Comparison of ENCODE assay signal across 15 mouse cellular contexts in the genomic region with DNA sequence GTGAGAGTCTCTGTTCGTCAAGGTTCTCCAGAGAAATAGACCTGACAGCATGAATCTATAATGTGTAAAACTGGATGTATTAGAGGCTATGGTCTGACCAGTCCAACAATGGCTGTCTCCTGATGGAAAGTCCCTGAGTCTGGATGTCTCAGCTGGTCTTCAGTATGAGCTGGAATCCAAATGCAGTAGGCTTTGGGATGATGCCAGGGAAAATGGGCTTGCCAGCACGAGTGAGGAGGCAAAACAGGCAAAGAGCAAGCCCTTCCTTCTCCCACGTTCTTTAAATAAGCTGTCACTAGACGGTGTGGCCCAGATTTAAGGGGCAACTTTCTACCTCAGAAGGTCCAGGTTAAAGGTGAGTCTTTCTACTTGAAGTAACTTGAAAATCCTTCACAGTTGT.
DNase-seq lines count a peak whose midpoint lies in the region; TF ChIP-seq lines count a peak whose summit lies in the region.
"Had no signal": no experiment of that assay in that cellular context is flagged by ENCODE, and none has a peak within 500 bp of the region (broad histone marks: within the 10 kb centered on the region; RNA-seq: fewer than 3 reads in every experiment).

No protein-coding gene starts in this region.

- intact Hi-C loops in heart, postnatal 10 days (cut with DNase I) = no loop called here
- intact Hi-C loops in gastrocnemius, adult 2 months (cut with DNase I) = no loop called here

- H3K27me3 ChIP-seq in heart, embryonic 10.5 days (ENCODE audit: insufficient read depth, poor library complexity, severe bottlenecking) = no peaks in the 10 kb centered on the region
- H3K27me3 ChIP-seq: lung, embryonic 15.5 days; neural tube, embryonic 12.5 days had no signal

- H3K4me3 ChIP-seq in heart, embryonic 10.5 days = no peak overlapping the region
- H3K4me3 ChIP-seq in gastrocnemius, adult 2 months = no peak overlapping the region
- H3K4me3 ChIP-seq: forebrain, embryonic 13.5 days; hindbrain, embryonic 10.5 days; lung, embryonic 15.5 days; neural tube, embryonic 12.5 days had no signal

- TF ChIP-seq CTCF in gastrocnemius, adult 2 months (IDR thresholded peaks at IDR 0.05) = no peak

- no peak overlapping the region for H3K27ac ChIP-seq in heart, embryonic 10.5 days
- H3K27ac ChIP-seq in gastrocnemius, adult 2 months = no peak overlapping the region
- H3K27ac ChIP-seq: forebrain, embryonic 13.5 days; hindbrain, embryonic 10.5 days; lung, embryonic 15.5 days; neural tube, embryonic 12.5 days; stomach, postnatal 0 days had no signal

- H3K36me3 ChIP-seq in heart, embryonic 10.5 days = 0 out of 2 replicates have a peak, but pooled peaks cover 3% of the 10 kb centered on the region
- H3K36me3 ChIP-seq: lung, embryonic 15.5 days had no signal

- peak; percentile 20 to 25 for DNase-seq in heart, postnatal 10 days
- no peak for DNase-seq in heart, embryonic 10.5 days (ENCODE audit: low spot score)
- DNase-seq in layer of hippocampus, postnatal 10 days (ENCODE audit: low spot score in 2 of 2) = peak; percentile 27 to 46
- DNase-seq in layer of hippocampus, postnatal 36 days = no peak
- peak; percentile 28 for DNase-seq in NIH3T3 (ENCODE audit: low read depth)
- DNase-seq in cerebellum, adult 9-10 months = peak; percentile 14
- DNase-seq in B cell, adult 2 months = no peak
- no peak for DNase-seq in gastrocnemius, adult 2 months
- DNase-seq: right cerebral cortex, postnatal 25 days; thymus, postnatal 25 days had no signal

- no peaks in the 10 kb centered on the region for H3K9me3 ChIP-seq in heart, embryonic 10.5 days
- H3K9me3 ChIP-seq: forebrain, embryonic 13.5 days; hindbrain, embryonic 10.5 days; lung, embryonic 15.5 days; neural tube, embryonic 12.5 days had no signal

- no peaks in the 10 kb centered on the region for H3K4me1 ChIP-seq in heart, embryonic 10.5 days
- H3K4me1 ChIP-seq: hindbrain, embryonic 10.5 days; neural tube, embryonic 12.5 days had no signal

- 79% methylated on average over 4 of the region's 4 CpGs for WGBS in heart, embryonic 10.5 days

Comparison
In these comparisons a context has a peak if more than half of its experiments do, and no peak if none do; other contexts are left out.
1. DNase-seq: peak in heart, postnatal 10 days (2 of 2), layer of hippocampus, postnatal 10 days (2 of 2), NIH3T3 (single experiment) and cerebellum, adult 9-10 months (single experiment); none in heart, embryonic 10.5 days (single experiment), layer of hippocampus, postnatal 36 days (0 of 2), B cell, adult 2 months (0 of 2) and gastrocnemius, adult 2 months (single experiment).